ENCODE assay signal across 9 mouse cellular contexts in the genomic region with DNA sequence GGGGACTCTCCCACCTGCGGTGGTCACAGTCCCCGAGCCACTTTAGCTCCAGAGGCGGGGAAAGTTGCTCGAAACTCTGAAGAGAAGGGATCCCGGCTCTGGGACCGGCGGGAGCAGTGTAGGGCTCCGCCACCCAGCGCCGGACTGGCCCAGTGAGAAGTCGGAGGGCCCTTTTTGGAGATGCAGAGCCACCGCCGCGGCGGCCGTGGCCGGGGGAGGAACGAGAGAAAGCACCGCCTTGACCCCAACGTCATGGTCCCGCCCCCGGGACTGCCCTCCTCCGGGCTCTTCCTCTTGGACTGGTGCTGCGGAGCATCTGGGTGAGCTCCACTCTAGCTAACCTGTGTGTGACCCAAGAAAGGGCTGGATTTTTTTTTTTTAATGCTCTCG. TPM values are rescaled to one million over a fixed set of nuclear protein-coding genes. Genes with fewer than 3 reads are reported as not detected.
DNase-seq lines count a peak whose midpoint lies in the region; ATAC-seq and TF ChIP-seq lines count a peak whose summit lies in the region.
"Had no signal": no experiment of that assay in that cellular context is flagged by ENCODE, and none has a peak within 500 bp of the region (broad histone marks: within the 10 kb centered on the region; RNA-seq: fewer than 3 reads in every experiment).

A gene (minus strand): TSS at position 205 of the 390 bp plus-strand sequence.

- ATAC-seq in embryonic facial prominence, embryonic 14.5 days (ENCODE audit: low read depth) = peak; percentile 93
- peak; percentile 84 for ATAC-seq in heart, embryonic 11.5 days (replicated peaks; ENCODE audit: insufficient number of reproducible peaks, low FRiP score, low TSS enrichment)
- ATAC-seq in kidney, embryonic 15.5 days (replicated peaks; ENCODE audit: low FRiP score) = peak; percentile 87
- ATAC-seq in midbrain, postnatal 0 days (ENCODE audit: low FRiP score) = peak; percentile 80

- 0% methylated on average over 21 of the region's 25 CpGs for WGBS in embryonic facial prominence, embryonic 14.5 days
- WGBS in heart, embryonic 11.5 days (ENCODE audit: insufficient replicate concordance) = under 1% methylated on average over 25 of the region's 25 CpGs
- under 1% methylated on average over 25 of the region's 25 CpGs for whole genome bisulfite sequencing in kidney, embryonic 15.5 days
- WGBS in midbrain, postnatal 0 days = 2% methylated on average over 25 of the region's 25 CpGs

- H3K36me3 ChIP-seq in embryonic facial prominence, embryonic 14.5 days (ENCODE audit: control insufficient read depth, insufficient read depth, low read length) = no peaks in the 10 kb centered on the region
- no peaks in the 10 kb centered on the region for H3K36me3 ChIP-seq in heart, embryonic 11.5 days (ENCODE audit: control insufficient read depth, insufficient read depth, low read length)
- H3K36me3 ChIP-seq in kidney, embryonic 15.5 days = no peaks in the 10 kb centered on the region
- no peaks in the 10 kb centered on the region for H3K36me3 ChIP-seq in midbrain, postnatal 0 days (ENCODE audit: insufficient read depth, low read length)

- H3K27ac ChIP-seq in embryonic facial prominence, embryonic 14.5 days (replicated peaks; ENCODE audit: low read depth, low read length) = no peak within 1 kb of the TSS
- H3K27ac ChIP-seq in heart, embryonic 11.5 days (ENCODE audit: low read depth, low read length) = no peak within 1 kb of the TSS
- peak within 1 kb of the TSS; percentile 38 for H3K27ac ChIP-seq in kidney, embryonic 15.5 days
- H3K27ac ChIP-seq in midbrain, postnatal 0 days (ENCODE audit: low read depth, low read length) = 0 out of 2 replicates have a peak within 1 kb of the TSS, but pooled peaks have one; percentile 6

- no peak for TF ChIP-seq CTCF in midbrain, postnatal 0 days (IDR thresholded peaks at IDR 0.05)

- H3K27me3 ChIP-seq in embryonic facial prominence, embryonic 14.5 days (replicated peaks; ENCODE audit: control insufficient read depth, insufficient read depth, low read length) = peaks cover 15% of the 10 kb centered on the region; the same call in 1 of the 2 replicates
- peaks cover 4% of the 10 kb centered on the region for H3K27me3 ChIP-seq in heart, embryonic 11.5 days (ENCODE audit: control insufficient read depth, insufficient read depth, low read length)
- peaks cover 33% of the 10 kb centered on the region for H3K27me3 ChIP-seq in kidney, embryonic 15.5 days
- H3K27me3 ChIP-seq in midbrain, postnatal 0 days (ENCODE audit: insufficient read depth, low read length) = peaks cover 9% of the 10 kb centered on the region
- H3K27me3 ChIP-seq: CH12.LX had no signal

- H3K4me1 ChIP-seq in embryonic facial prominence, embryonic 14.5 days (ENCODE audit: control insufficient read depth, insufficient read depth, low read length) = peaks cover 11% of the 10 kb centered on the region; the same call in 1 of the 2 replicates
- H3K4me1 ChIP-seq in heart, embryonic 11.5 days (ENCODE audit: control insufficient read depth, insufficient read depth, low read length) = peaks cover 5% of the 10 kb centered on the region; the same call in 1 of the 2 replicates
- peaks cover 41% of the 10 kb centered on the region for H3K4me1 ChIP-seq in kidney, embryonic 15.5 days
- H3K4me1 ChIP-seq in midbrain, postnatal 0 days (ENCODE audit: insufficient read depth, low read length) = peaks cover 5% of the 10 kb centered on the region; the same call in 1 of the 2 replicates

- H3K9ac ChIP-seq in embryonic facial prominence, embryonic 14.5 days (ENCODE audit: low read depth, low read length) = peak within 1 kb of the TSS; percentile 64
- peak within 1 kb of the TSS; percentile 67 for H3K9ac ChIP-seq in heart, embryonic 11.5 days (ENCODE audit: low read depth, low read length)
- peak within 1 kb of the TSS; percentile 57 for H3K9ac ChIP-seq in kidney, embryonic 15.5 days
- peak within 1 kb of the TSS; percentile 60 for H3K9ac ChIP-seq in midbrain, postnatal 0 days (replicated peaks; ENCODE audit: low read length, poor library complexity, severe bottlenecking)

- H3K9me3 ChIP-seq in embryonic facial prominence, embryonic 14.5 days (ENCODE audit: control insufficient read depth, low read length) = 0 out of 2 replicates have a peak, but pooled peaks cover 3% of the 10 kb centered on the region
- no peaks in the 10 kb centered on the region for H3K9me3 ChIP-seq in heart, embryonic 11.5 days (replicated peaks; ENCODE audit: control insufficient read depth, low read length)
- H3K9me3 ChIP-seq in kidney, embryonic 15.5 days (replicated peaks) = no peaks in the 10 kb centered on the region
- no peaks in the 10 kb centered on the region for H3K9me3 ChIP-seq in midbrain, postnatal 0 days (ENCODE audit: low read length)

- DNase-seq in layer of hippocampus, adult 11-12 months (ENCODE audit: low spot score) = peak; percentile 77
- no peak for DNase-seq in layer of hippocampus, adult 9-10 months (ENCODE audit: low spot score)
- DNase-seq in embryonic facial prominence, embryonic 14.5 days (ENCODE audit: low spot score) = peak; percentile 89
- DNase-seq in liver = peak; percentile 79
- peak; percentile 69 for DNase-seq in midbrain, postnatal 0 days (ENCODE audit: low spot score)
- DNase-seq in spleen, postnatal 10 days (ENCODE audit: low spot score in 2 of 2) = peak; percentile 53 to 82

- H3K4me2 ChIP-seq in embryonic facial prominence, embryonic 14.5 days (ENCODE audit: low read depth, low read length) = peak within 1 kb of the TSS; percentile 93
- peak within 1 kb of the TSS; percentile 88 for H3K4me2 ChIP-seq in heart, embryonic 11.5 days
- peak within 1 kb of the TSS; percentile 95 for H3K4me2 ChIP-seq in kidney, embryonic 15.5 days
- peak within 1 kb of the TSS; percentile 100 for H3K4me2 ChIP-seq in midbrain, postnatal 0 days (ENCODE audit: low read depth, low read length, poor library complexity, severe bottlenecking)

- peak within 1 kb of the TSS; percentile 71 for H3K4me3 ChIP-seq in embryonic facial prominence, embryonic 14.5 days (ENCODE audit: low read depth, low read length)
- H3K4me3 ChIP-seq in heart, embryonic 11.5 days (ENCODE audit: low read depth, low read length) = peak within 1 kb of the TSS; percentile 64
- peak within 1 kb of the TSS; percentile 64 for H3K4me3 ChIP-seq in kidney, embryonic 15.5 days (replicated peaks)
- peak within 1 kb of the TSS; percentile 58 for H3K4me3 ChIP-seq in midbrain, postnatal 0 days (ENCODE audit: low read depth, low read length)

RNA-seq across cellular contexts. Expression of the gene that starts here (rescaled TPM):
- 12.0 and 16.5 TPM in 2 replicates for polyA plus RNA-seq in embryonic facial prominence, embryonic 14.5 days (2014; fragmentation: Nextera tagmentation; extraction: Ambion mirVana)
- 6.8 and 7.9 TPM in 2 replicates for polyA plus RNA-seq in heart, embryonic 11.5 days (2014; fragmentation: Nextera tagmentation; extraction: Ambion mirVana)
- 14.3 and 15.3 TPM in 2 replicates for polyA plus RNA-seq in kidney, embryonic 15.5 days (2015; fragmentation: Nextera tagmentation; extraction: Ambion mirVana)
- total RNA-seq in midbrain, postnatal 0 days (2014; rRNA removed) = 8.0 and 11.2 TPM in 2 replicates
- polyA plus RNA-seq in midbrain, postnatal 0 days (2015; fragmentation: Nextera tagmentation; extraction: Ambion mirVana) = 3.5 and 3.6 TPM in 2 replicates

Comparison
In these comparisons a context has a peak if more than half of its experiments do, and no peak if none do; other contexts are left out.
1. H3K27ac ChIP-seq: peak in kidney, embryonic 15.5 days (single experiment) and midbrain, postnatal 0 days (single experiment); none in embryonic facial prominence, embryonic 14.5 days (single experiment) and heart, embryonic 11.5 days (single experiment).
2. Peak in every context shown above with its lines, with median percentiles within 50 percentile points of each other: ATAC-seq, H3K4me2 ChIP-seq, H3K4me3 ChIP-seq and H3K9ac ChIP-seq.